Mouse (Mus musculus): Measurements from ENCODE around the gene Nudt4.

GRCm38 (mm10) chr10:95533382-95533781 lies 30.6 kb downstream of the Nudt4 start:
- TF ChIP-seq ZC3H11A (IDR thresholded peaks at IDR 0.05; ENCODE audit: borderline replicate concordance, low read depth, low read length) (no peak), ZNF384 (IDR thresholded peaks at IDR 0.05; ENCODE audit: low read depth, low read length) (no peak), CHD2 (IDR thresholded peaks at IDR 0.05; ENCODE audit: low read depth, low read length) (no peak), MAFK (IDR thresholded peaks at IDR 0.05; ENCODE audit: insufficient read depth, low read depth, low read length) (no peak), HCFC1 (IDR thresholded peaks at IDR 0.05; ENCODE audit: borderline replicate concordance, insufficient read depth, low read length) (no peak)
